Comparison of ENCODE assay signal across 14 mouse cellular contexts in the genomic region with DNA sequence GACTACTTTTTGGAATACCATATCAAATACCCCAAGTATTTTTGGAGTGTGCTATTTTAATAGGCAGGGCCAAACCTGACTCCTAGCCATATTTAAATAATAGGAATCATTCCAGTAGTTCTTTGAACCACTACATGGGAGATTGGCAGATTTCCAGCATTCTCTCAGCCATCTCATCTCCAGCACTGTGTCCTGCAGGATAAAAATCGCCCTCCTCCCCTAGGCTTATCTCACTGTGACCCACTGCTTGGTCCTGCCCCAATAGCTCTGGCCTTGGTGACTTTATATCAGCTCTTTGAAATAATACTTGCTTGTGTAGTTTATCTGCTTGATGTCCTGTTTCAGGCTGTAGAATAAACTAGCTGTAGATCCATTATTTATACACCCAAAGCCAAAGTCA.
DNase-seq lines count a peak whose midpoint lies in the region; ATAC-seq and TF ChIP-seq lines count a peak whose summit lies in the region.
"Had no signal": no experiment of that assay in that cellular context is flagged by ENCODE, and none has a peak within 500 bp of the region (broad histone marks: within the 10 kb centered on the region; RNA-seq: fewer than 3 reads in every experiment).

No protein-coding gene starts in this region.

- H3K4me1 ChIP-seq in heart, embryonic 13.5 days: peaks cover 44% of the 10 kb centered on the region
- H3K4me1 ChIP-seq in liver, embryonic 13.5 days (replicated peaks): no peaks in the 10 kb centered on the region
- H3K4me1 ChIP-seq in liver, postnatal 0 days (ENCODE audit: insufficient read depth): no peaks in the 10 kb centered on the region

- H3K9ac ChIP-seq in heart, embryonic 13.5 days: no peak overlapping the region
- no peak overlapping the region for H3K9ac ChIP-seq in liver, embryonic 13.5 days
- no peak overlapping the region for H3K9ac ChIP-seq in liver, postnatal 0 days (replicated peaks)
- H3K9ac ChIP-seq: forebrain, embryonic 13.5 days; hindbrain, embryonic 12.5 days had no signal

- no peak overlapping the region for H3K4me2 ChIP-seq in heart, embryonic 13.5 days
- H3K4me2 ChIP-seq in liver, embryonic 13.5 days: no peak overlapping the region
- H3K4me2 ChIP-seq in liver, postnatal 0 days (ENCODE audit: low read depth, low read length): no peak overlapping the region
- H3K4me2 ChIP-seq: forebrain, embryonic 13.5 days; hindbrain, embryonic 12.5 days had no signal

- no peaks in the 10 kb centered on the region for H3K9me3 ChIP-seq in heart, embryonic 13.5 days
- H3K9me3 ChIP-seq in liver, embryonic 13.5 days (replicated peaks): no peaks in the 10 kb centered on the region
- H3K9me3 ChIP-seq in liver, postnatal 0 days (ENCODE audit: low read length): no peaks in the 10 kb centered on the region
- H3K9me3 ChIP-seq: embryonic facial prominence, embryonic 10.5 days; forebrain, embryonic 13.5 days; hindbrain, embryonic 12.5 days had no signal

- no peak for DNase-seq in heart, adult 9 months (ENCODE audit: low spot score in 2 of 2)
- no peak for DNase-seq in liver, embryonic 13.5 days
- DNase-seq in liver: no peak
- peak; percentile 18 for DNase-seq in testis, postnatal 14 days (ENCODE audit: low spot score)
- no peak for DNase-seq in testis, postnatal 10 days (ENCODE audit: low spot score)
- DNase-seq in liver, postnatal 0 days: peak; percentile 17
- no peak for DNase-seq in thymus, postnatal 10 days (ENCODE audit: low spot score in 2 of 2)
- DNase-seq: kidney, postnatal 10 days had no signal

- no peak for ATAC-seq in heart, embryonic 13.5 days (ENCODE audit: extremely low read depth, insufficient number of reproducible peaks, low FRiP score, low TSS enrichment)
- peak; percentile 60 for ATAC-seq in liver, embryonic 13.5 days (ENCODE audit: low read depth)
- ATAC-seq in liver, postnatal 0 days: no peak
- ATAC-seq: forebrain, embryonic 13.5 days; inflammation-experienced regulatory T-cells, adult 6 months had no signal

- TF ChIP-seq CTCF in liver, postnatal 0 days (IDR thresholded peaks at IDR 0.05; ENCODE audit: low read depth): no peak

- TF ChIP-seq EP300 in liver, postnatal 0 days (IDR thresholded peaks at IDR 0.05; ENCODE audit: low read depth): no peak

- 4% methylated on average over 1 of the region's 1 CpGs for WGBS in heart, embryonic 13.5 days
- 35% methylated on average over 1 of the region's 1 CpGs for WGBS in liver, embryonic 13.5 days (ENCODE audit: insufficient replicate concordance)
- 42% methylated on average over 1 of the region's 1 CpGs for whole genome bisulfite sequencing in liver, postnatal 0 days (ENCODE audit: insufficient replicate concordance)

- no peaks in the 10 kb centered on the region for H3K36me3 ChIP-seq in heart, embryonic 13.5 days
- no peaks in the 10 kb centered on the region for H3K36me3 ChIP-seq in liver, embryonic 13.5 days
- no peaks in the 10 kb centered on the region for H3K36me3 ChIP-seq in liver, postnatal 0 days (replicated peaks; ENCODE audit: insufficient read depth, low read length)
- H3K36me3 ChIP-seq: embryonic facial prominence, embryonic 10.5 days; hindbrain, embryonic 12.5 days had no signal

- H3K4me3 ChIP-seq in heart, embryonic 13.5 days: no peak overlapping the region
- H3K4me3 ChIP-seq in liver, embryonic 13.5 days (replicated peaks): no peak overlapping the region
- no peak overlapping the region for H3K4me3 ChIP-seq in liver, postnatal 0 days (ENCODE audit: low read depth, low read length)
- H3K4me3 ChIP-seq: embryonic facial prominence, embryonic 10.5 days; forebrain, embryonic 13.5 days; hindbrain, embryonic 12.5 days; left cerebral cortex, adult 2 months had no signal

- H3K27ac ChIP-seq in heart, embryonic 13.5 days (replicated peaks): peak overlapping the region; percentile 45; the same call in 1 of the 2 replicates
- no peak overlapping the region for H3K27ac ChIP-seq in liver, embryonic 13.5 days
- H3K27ac ChIP-seq in liver, postnatal 0 days (ENCODE audit: low read depth): no peak overlapping the region
- H3K27ac ChIP-seq: embryonic facial prominence, embryonic 10.5 days; forebrain, embryonic 13.5 days; hindbrain, embryonic 12.5 days; left cerebral cortex, adult 2 months had no signal

- H3K27me3 ChIP-seq in heart, embryonic 13.5 days (replicated peaks): no peaks in the 10 kb centered on the region
- H3K27me3 ChIP-seq in liver, embryonic 13.5 days: no peaks in the 10 kb centered on the region
- H3K27me3 ChIP-seq in liver, postnatal 0 days (ENCODE audit: insufficient read depth, low read length): no peaks in the 10 kb centered on the region
- H3K27me3 ChIP-seq: forebrain, embryonic 13.5 days; hindbrain, embryonic 12.5 days had no signal

Comparison
In these comparisons a context has a peak if more than half of its experiments do, and no peak if none do; other contexts are left out.
1. DNase-seq: peak in testis, postnatal 14 days (single experiment) and liver, postnatal 0 days (single experiment); none in heart, adult 9 months (0 of 2), liver, embryonic 13.5 days (single experiment), liver (single experiment), testis, postnatal 10 days (single experiment) and thymus, postnatal 10 days (0 of 2).